Mouse (Mus musculus) embryonic facial prominence, embryonic 13.5 days (tissue): ENCODE results near the gene Tbl1x. TPM values are rescaled to one million over a fixed set of nuclear protein-coding genes. Genes with fewer than 3 reads are reported as not detected.
"Not testable (repeated sequence)": the region's sequence is repeated elsewhere in the genome, so short reads cannot be mapped to it uniquely, and the experiment has no call there.

Experiments used
- ATAC-seq: fragments of 200-750 bp; cut with Nextera tagmentation; 2 replicates; pipeline ENCODE4 v1.8.0; 2017; ENCODE audit warnings: low read depth; ENCODE audit not compliant: insufficient number of reproducible peaks, insufficient read depth, low FRiP score, low TSS enrichment
- H3K27ac ChIP-seq: fragments of 300-500 bp; sonication (generic); 2 replicates; pipeline ENCODE4 v1.5.1; 2015; ENCODE audit warnings: moderate library complexity, mild to moderate bottlenecking, inconsistent platforms
- H3K27me3 ChIP-seq: fragments of 300-500 bp; sonication (generic); 2 replicates; pipeline ENCODE4 v1.6.1; 2015; ENCODE audit warnings: mild to moderate bottlenecking, inconsistent platforms
- H3K36me3 ChIP-seq: fragments of 300-500 bp; sonication (generic); 2 replicates; pipeline ENCODE4 v1.6.1; 2015; ENCODE audit warnings: mild to moderate bottlenecking, inconsistent platforms
- H3K4me1 ChIP-seq: fragments of 300-500 bp; sonication (generic); 2 replicates; pipeline ENCODE4 v1.6.1; 2015; ENCODE audit warnings: inconsistent platforms
- H3K4me2 ChIP-seq: fragments of 300-500 bp; sonication (generic); 2 replicates; pipeline ENCODE4 v1.6.1; 2015; ENCODE audit warnings: moderate library complexity, mild to moderate bottlenecking, inconsistent platforms
- H3K4me3 ChIP-seq: fragments of 300-500 bp; sonication (generic); 2 replicates; pipeline ENCODE4 v1.5.1; 2015; ENCODE audit warnings: mild to moderate bottlenecking, inconsistent platforms
- H3K9ac ChIP-seq: fragments of 300-500 bp; sonication (generic); 2 replicates; pipeline ENCODE4 v1.6.1; 2015; ENCODE audit warnings: mild to moderate bottlenecking, inconsistent platforms
- H3K9me3 ChIP-seq: fragments of 300-500 bp; sonication (generic); 2 replicates; pipeline ENCODE4 v1.6.1; 2016; ENCODE audit warnings: inconsistent platforms
- WGBS: fragments of 180-500 bp; shearing (Covaris S2); methylation state at CpG from one replicate; pipeline ENCODE4 v1.1.7; 2015; ENCODE audit warnings: mixed read lengths; 5-methylcytosine and 5-hydroxymethylcytosine counted together
- polyA plus RNA-seq: library from polyadenylated mRNA; unstranded; fragments of >200 nt; fragmentation: Nextera tagmentation; extraction: Ambion mirVana; gene quantifications from 2 replicates; pipeline ENCODE4 v1.2.1, GENCODE M21; 2015

Gene Tbl1x
- polyA plus RNA-seq, 1 experiment from 2014 or later, result 78.2 TPM

DNA sequence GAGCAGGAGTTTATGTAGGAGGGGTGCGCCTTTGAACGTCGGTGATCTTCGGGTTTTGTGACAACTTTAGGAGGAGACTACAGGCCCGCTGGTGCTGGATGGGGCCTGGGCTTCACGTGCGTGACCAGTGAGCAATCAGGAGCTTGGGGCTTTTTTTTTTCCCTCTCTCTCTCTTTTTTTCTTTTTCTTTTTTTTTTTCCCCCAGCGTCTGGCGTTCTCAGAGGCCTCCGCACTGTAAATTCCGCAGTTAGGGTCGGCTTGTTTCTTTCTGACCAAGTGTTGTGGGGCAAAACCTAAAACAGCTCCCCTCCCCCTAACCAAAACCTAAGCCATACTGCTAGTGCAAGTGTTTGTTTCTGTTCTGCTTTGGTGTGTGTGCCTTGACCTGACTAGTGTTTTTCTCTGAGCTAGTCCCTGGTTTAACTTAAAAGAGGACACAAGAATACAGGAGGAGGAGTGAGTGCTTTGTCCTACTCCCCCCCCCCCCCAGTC, 1.2 kb downstream of the Tbl1x start:
- H3K27ac ChIP-seq, result peak overlapping the region; percentile 97
- H3K4me1 ChIP-seq, result peaks cover 7% of the 10 kb centered on the region
- no peak for ATAC-seq
- no peaks in the 10 kb centered on the region for H3K36me3 ChIP-seq
- H3K9ac ChIP-seq, result peak overlapping the region; percentile 84
- peak overlapping the region; percentile 62 for H3K4me2 ChIP-seq
- peak overlapping the region; percentile 59 for H3K4me3 ChIP-seq
- H3K9me3 ChIP-seq, result no peaks in the 10 kb centered on the region
- 35% methylated on average over 12 of the region's 12 CpGs for WGBS
- H3K27me3 ChIP-seq, result no peaks in the 10 kb centered on the region

DNA sequence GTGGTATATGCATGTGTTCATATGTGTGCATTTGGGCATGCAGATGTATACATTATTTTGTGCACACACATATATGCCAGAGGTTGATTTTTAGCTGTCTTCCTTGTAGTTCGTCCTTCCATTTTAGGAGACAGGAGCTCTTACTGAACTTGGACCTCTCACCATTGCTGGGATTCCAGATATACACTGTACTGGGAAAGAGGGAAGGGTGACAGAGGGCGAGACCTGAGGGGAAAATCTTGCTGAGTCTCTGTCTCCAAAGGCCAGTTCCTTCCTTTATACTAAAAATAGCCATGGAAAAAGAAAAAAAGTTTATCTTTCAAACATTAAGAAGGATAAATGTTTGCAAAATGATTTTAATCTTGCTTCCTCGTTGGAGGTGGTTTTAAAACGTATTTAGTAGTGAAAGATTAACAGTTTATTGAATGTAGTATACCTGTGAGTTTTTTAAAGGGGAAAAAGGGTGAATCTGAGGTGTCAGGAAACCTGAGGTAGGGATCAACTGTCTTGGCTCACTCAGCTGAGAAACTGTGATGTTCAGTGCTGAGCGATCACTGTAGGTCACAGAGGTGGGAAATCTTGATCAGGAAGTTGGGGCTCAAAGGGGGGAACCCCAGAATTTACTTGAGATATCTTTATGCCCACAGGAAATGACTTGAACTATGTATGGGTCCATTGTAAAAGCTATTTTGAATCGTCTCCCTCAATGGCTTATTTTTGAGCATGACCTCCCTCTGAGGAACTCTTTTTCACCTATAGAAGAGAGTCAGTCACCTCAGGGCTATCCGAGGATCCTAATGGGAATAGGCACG, 6.7 kb downstream of the Tbl1x start:
- no peaks in the 10 kb centered on the region for H3K9me3 ChIP-seq
- no peak overlapping the region for H3K27ac ChIP-seq
- no peaks in the 10 kb centered on the region for H3K27me3 ChIP-seq
- H3K4me3 ChIP-seq, result no peak overlapping the region
- no peak overlapping the region for H3K9ac ChIP-seq
- WGBS, result 52% methylated on average over 8 of the region's 8 CpGs
- H3K4me2 ChIP-seq, result no peak overlapping the region
- ATAC-seq, result no peak
- H3K36me3 ChIP-seq, result no peaks in the 10 kb centered on the region
- H3K4me1 ChIP-seq, result peaks cover 7% of the 10 kb centered on the region

DNA sequence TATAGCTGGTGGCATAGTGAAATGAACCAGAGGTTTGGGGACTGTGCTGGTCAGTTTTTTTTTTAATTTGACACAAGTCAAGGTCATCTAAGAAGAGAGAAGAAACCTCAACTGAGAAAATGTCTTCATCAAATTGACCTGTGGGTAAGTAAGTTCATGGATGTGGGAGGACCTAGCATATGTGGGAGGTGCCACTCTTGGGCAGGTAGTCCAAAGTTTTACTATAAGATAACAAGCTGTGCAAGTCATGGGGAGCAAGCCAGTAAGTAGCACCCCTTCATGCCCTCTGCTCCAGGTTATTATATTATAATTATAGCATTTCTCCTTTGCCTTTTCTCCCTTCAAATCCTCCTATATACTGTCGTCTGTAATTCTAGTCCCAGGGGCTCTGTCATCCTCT, 8.1 kb downstream of the Tbl1x start:
- H3K9ac ChIP-seq, result no peak overlapping the region
- no peaks in the 10 kb centered on the region for H3K27me3 ChIP-seq
- no peak overlapping the region for H3K27ac ChIP-seq
- WGBS, result 74% methylated on average over 1 of the region's 1 CpGs
- no peaks in the 10 kb centered on the region for H3K9me3 ChIP-seq
- no peak overlapping the region for H3K4me3 ChIP-seq
- ATAC-seq, result no peak
- peaks cover 4% of the 10 kb centered on the region; the same call in 1 of the 2 replicates for H3K4me1 ChIP-seq
- H3K36me3 ChIP-seq, result no peaks in the 10 kb centered on the region
- H3K4me2 ChIP-seq, result no peak overlapping the region

DNA sequence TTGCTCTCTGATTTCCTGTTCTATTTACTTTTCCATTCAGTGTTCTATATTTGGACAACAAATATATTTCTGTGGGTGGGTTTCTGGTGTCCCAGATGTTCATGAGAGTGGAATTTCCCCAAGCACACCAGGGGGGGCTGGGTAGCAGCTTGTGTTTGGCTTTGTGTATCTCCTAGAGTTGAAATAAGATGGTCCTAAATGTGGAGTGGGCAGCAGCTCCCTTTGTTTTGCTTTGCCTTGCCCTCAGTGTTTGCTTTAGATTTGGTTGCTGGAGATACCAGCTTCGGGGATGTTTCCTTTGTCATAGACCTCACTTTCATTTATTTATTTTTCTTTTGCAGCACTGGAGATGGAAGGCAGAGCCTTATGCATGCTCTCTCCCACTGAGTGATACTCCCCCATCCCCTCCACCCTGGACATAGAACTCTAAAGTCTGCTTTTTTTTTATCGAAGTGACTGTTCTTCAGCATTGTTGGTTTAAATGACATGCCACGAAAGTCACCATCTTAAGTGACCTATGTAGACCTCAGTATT, 12.1 kb downstream of the Tbl1x start:
- Histone ChIP-seq H3K4me2 (no peak overlapping the region), H3K27me3 (no peaks in the 10 kb centered on the region), H3K4me1 (peaks cover 4% of the 10 kb centered on the region; the same call in 1 of the 2 replicates), H3K36me3 (no peaks in the 10 kb centered on the region), H3K27ac (no peak overlapping the region), H3K4me3 (no peak overlapping the region), H3K9ac (no peak overlapping the region), H3K9me3 (no peaks in the 10 kb centered on the region)
- WGBS, result 56% methylated on average over 3 of the region's 3 CpGs
- no peak for ATAC-seq

DNA sequence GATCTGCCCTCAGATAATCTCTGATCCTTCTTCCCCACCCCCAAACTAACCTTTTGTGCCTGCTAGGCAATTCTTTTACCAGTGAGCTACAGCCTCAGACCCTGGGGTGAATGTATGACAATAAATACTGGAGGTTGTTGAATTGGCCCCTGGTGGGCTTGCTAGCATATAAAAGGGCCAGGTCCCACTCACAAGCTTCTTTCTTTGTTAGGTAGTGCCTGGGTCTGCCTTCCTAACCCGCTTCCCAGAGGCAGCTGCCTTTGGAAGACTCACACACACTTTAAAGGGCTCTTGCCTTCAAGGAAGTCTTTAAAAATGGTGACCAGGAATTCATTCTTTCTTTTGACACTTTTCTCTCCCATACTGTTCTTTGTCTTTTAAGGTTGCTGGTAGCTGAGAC, 14.4 kb downstream of the Tbl1x start:
- H3K4me1 ChIP-seq, result peaks cover 4% of the 10 kb centered on the region; the same call in 1 of the 2 replicates
- 36% methylated on average over 1 of the region's 1 CpGs for WGBS
- H3K36me3 ChIP-seq, result no peaks in the 10 kb centered on the region
- no peak overlapping the region for H3K9ac ChIP-seq
- no peak overlapping the region for H3K27ac ChIP-seq
- no peaks in the 10 kb centered on the region for H3K27me3 ChIP-seq
- ATAC-seq, result no peak
- H3K4me2 ChIP-seq, result no peak overlapping the region
- no peaks in the 10 kb centered on the region for H3K9me3 ChIP-seq
- no peak overlapping the region for H3K4me3 ChIP-seq

DNA sequence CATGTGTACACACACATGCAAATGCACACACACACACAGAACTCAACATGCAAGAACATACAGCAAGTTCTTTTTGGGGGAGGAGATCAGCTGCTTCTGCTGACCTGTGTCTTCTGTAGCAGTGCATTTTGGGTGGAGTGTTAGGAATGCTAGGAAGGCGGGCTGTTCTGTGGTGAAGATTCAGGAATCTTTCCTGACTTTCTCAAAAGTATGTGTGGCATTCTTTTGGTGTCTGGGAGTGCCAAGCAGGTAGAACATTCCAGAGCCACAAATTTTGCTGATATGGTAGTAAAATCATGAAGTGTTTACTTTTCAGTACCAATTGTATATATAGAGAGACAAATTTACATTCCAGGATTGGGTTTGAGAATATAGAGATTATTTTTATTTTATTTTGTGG, 17.6 kb downstream of the Tbl1x start:
- Histone ChIP-seq H3K4me1 (no peaks in the 10 kb centered on the region), H3K9ac (no peak overlapping the region), H3K4me3 (no peak overlapping the region), H3K4me2 (no peak overlapping the region), H3K27me3 (no peaks in the 10 kb centered on the region), H3K9me3 (no peaks in the 10 kb centered on the region), H3K36me3 (no peaks in the 10 kb centered on the region), H3K27ac (no peak overlapping the region)
- WGBS, result 80% methylated on average over 1 of the region's 1 CpGs
- ATAC-seq, result no peak

DNA sequence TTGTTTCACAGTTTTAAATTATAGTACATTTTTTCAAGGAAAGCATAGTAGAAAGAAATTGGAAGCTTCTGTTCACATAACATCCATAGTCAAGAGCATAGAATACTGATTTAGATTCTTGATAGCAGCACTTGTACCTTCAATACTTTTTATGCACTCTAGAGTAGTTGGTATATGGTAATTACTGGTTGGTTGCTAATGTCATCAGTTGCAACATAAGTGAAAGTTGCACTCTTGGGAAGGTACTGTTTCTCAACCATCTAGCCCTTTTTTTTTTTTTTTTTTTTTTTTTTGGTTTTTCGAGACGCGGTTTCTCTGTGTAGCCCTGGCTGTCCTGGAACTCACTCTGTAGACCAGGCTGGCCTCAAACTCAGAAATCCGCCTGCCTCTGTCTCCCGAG, 20.2 kb downstream of the Tbl1x start:
- Histone ChIP-seq H3K4me2 (no peak overlapping the region), H3K4me3 (no peak overlapping the region), H3K4me1 (no peaks in the 10 kb centered on the region), H3K9ac (no peak overlapping the region), H3K36me3 (no peaks in the 10 kb centered on the region), H3K27ac (no peak overlapping the region), H3K27me3 (no peaks in the 10 kb centered on the region), H3K9me3 (no peaks in the 10 kb centered on the region)
- WGBS, result 91% methylated on average over 5 of the region's 5 CpGs
- no peak for ATAC-seq

DNA sequence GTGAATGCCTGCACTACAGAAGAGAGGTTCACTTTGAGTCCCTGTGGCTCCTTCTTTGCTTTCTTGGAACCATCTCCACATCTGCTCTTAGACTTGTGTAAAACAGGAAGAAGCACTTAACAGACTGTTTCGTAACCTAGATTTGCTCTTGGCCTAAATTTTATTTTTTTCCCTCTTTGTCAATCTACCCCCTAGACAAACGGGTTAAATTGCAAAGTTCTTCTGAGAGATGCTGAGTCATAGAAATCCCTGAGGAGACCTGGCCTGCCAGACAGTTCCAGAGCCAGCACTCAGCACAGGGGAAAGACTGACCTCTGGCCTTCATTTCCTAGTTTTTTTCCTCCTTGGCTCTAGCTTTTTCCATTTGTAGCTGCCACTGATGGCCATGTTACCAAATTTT, 23.1 kb downstream of the Tbl1x start:
- 65% methylated on average over 2 of the region's 2 CpGs for WGBS

DNA sequence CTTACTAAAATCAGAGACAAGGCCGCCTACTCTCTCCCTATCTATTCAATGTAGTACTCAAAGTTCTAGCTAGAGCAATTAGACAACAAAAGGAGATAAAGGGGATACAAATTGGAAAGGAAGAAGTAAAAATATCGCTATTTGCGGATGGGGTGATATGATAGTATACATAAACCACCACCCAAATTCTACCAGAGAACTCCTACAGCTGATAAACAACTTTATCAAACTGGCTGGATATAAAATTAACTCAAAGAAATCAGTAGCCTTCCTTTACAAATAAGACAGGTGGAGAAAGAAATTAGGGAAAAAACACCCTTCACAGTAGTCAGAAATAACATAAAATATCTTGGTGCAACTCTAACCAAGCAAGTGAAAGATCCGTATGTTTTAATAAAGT, 29.0 kb downstream of the Tbl1x start:
- WGBS, result 80% methylated on average over 4 of the region's 4 CpGs
- not testable (repeated sequence) for H3K4me1 ChIP-seq, H3K4me3 ChIP-seq, ATAC-seq, H3K4me2 ChIP-seq, H3K9ac ChIP-seq, H3K36me3 ChIP-seq, H3K27me3 ChIP-seq, H3K27ac ChIP-seq, H3K9me3 ChIP-seq

More for the DNA sequence above, 23.1 kb downstream of the Tbl1x start:
- Histone ChIP-seq H3K4me1 (no peaks in the 10 kb centered on the region), H3K4me3 (no peak overlapping the region), H3K9ac (no peak overlapping the region), H3K27ac (no peak overlapping the region), H3K9me3 (no peaks in the 10 kb centered on the region), H3K4me2 (no peak overlapping the region), H3K36me3 (no peaks in the 10 kb centered on the region), H3K27me3 (no peaks in the 10 kb centered on the region)
- ATAC-seq, result no peak

DNA sequence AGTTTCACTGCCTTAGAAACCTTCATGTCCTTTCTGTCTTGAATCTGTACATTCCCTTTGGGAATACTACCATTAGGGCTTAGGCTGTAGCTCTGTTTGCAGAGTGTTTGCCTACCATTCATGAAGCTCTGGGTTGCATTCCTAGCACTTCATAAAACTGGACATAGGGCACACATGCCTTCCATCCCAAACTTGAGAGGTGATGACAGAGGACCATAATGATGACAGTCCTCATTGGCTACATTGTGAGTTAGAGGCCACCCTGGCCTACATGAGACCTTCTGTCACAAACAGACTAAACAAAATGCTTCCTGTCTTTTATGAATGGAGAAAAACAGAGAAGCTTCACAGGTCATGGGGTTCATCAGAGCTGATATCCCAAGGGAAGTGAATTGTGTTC, 33.2 kb downstream of the Tbl1x start:
- H3K9me3 ChIP-seq, result no peaks in the 10 kb centered on the region
- H3K4me2 ChIP-seq, result no peak overlapping the region
- peaks cover 3% of the 10 kb centered on the region; the same call in 1 of the 2 replicates for H3K4me1 ChIP-seq
- H3K36me3 ChIP-seq, result no peaks in the 10 kb centered on the region
- H3K27ac ChIP-seq, result no peak overlapping the region
- H3K27me3 ChIP-seq, result no peaks in the 10 kb centered on the region
- H3K4me3 ChIP-seq, result no peak overlapping the region
- no peak for ATAC-seq
- H3K9ac ChIP-seq, result no peak overlapping the region

DNA sequence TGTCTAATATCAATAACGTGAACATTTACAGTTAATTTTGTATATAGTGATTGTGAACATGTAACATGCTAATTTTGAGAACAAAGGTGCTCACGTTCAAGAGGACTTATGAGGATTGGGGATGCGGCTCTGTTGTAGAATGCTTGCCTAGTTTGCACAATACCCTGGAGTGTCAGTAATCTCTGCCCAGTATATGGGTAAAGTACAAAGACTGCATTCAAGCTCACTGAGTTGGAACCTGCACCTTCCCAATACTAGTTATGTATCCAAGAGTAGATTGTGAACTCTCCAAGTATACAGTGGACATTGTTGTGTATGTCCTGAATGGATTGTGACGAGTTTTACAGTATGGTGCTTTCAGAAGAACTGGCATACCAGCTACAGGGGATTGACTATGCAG, 33.7 kb downstream of the Tbl1x start:
- Histone ChIP-seq H3K9me3 (no peaks in the 10 kb centered on the region), H3K4me2 (no peak overlapping the region), H3K4me3 (no peak overlapping the region), H3K4me1 (peaks cover 3% of the 10 kb centered on the region; the same call in 1 of the 2 replicates), H3K27me3 (no peaks in the 10 kb centered on the region), H3K36me3 (no peaks in the 10 kb centered on the region), H3K27ac (no peak overlapping the region), H3K9ac (no peak overlapping the region)
- WGBS, result 83% methylated on average over 4 of the region's 4 CpGs
- ATAC-seq, result no peak

DNA sequence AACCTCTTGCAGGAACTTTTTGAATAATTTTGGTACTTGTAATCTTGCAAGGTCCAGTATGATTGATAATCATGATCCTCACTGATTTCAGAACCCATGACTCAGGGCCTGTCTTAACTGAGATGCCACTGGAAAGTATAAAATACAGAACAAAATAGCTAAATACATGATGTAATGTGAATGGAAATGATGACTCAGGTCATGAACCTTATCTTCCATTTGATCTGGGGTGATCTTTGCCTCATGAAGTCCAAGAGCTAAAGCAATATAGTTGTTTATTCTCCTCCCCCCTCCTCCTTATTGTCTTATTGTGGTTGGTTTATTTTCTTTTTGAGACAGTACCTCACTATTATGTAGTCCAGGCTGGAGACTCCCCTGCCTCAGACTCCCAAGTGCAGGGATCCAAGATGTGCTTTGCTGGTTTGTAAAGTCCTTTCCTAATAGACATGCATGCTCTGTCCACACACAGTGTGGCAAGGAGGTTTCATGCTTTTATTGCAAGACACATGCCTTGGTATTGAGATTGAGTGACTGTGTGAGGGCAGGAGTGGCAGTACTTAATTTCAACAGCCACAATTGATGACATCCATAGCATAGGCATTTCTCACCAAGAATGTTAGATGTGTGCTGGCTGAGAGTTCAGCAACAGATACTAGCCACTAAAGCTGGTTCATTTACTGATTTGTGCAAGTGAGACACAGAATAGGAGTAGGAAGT, 34.7 kb downstream of the Tbl1x start:
- Histone ChIP-seq H3K4me1 (peaks cover 3% of the 10 kb centered on the region; the same call in 1 of the 2 replicates), H3K9ac (no peak overlapping the region), H3K36me3 (no peaks in the 10 kb centered on the region), H3K27me3 (no peaks in the 10 kb centered on the region), H3K27ac (no peak overlapping the region; the same call in 1 of the 2 replicates), H3K4me3 (no peak overlapping the region), H3K9me3 (no peaks in the 10 kb centered on the region), H3K4me2 (no peak overlapping the region)
- ATAC-seq, result no peak
